Mouse (Mus musculus): Measurements from ENCODE around the gene Cbfa2t2.

- TF ChIP-seq EP300 (IDR thresholded peaks at IDR 0.05; ENCODE audit: low read depth) (no peak), CTCF (IDR thresholded peaks at IDR 0.05; ENCODE audit: low read depth) (no peak)
Measured at GRCm38 (mm10) chr2:154583906-154584872, 147.9 kb downstream of the Cbfa2t2 start.

Data from liver, postnatal 0 days (tissue).